Mouse (Mus musculus) ovary, postnatal 10 days (tissue): Measurements from ENCODE around the gene Kcnk2.

Source experiments
- DNase-seq: peaks from one replicate; pipeline ENCODE4 v3.0.0; 2022; ENCODE audit warnings: low spot score

The Kcnk2 gene

DNA sequence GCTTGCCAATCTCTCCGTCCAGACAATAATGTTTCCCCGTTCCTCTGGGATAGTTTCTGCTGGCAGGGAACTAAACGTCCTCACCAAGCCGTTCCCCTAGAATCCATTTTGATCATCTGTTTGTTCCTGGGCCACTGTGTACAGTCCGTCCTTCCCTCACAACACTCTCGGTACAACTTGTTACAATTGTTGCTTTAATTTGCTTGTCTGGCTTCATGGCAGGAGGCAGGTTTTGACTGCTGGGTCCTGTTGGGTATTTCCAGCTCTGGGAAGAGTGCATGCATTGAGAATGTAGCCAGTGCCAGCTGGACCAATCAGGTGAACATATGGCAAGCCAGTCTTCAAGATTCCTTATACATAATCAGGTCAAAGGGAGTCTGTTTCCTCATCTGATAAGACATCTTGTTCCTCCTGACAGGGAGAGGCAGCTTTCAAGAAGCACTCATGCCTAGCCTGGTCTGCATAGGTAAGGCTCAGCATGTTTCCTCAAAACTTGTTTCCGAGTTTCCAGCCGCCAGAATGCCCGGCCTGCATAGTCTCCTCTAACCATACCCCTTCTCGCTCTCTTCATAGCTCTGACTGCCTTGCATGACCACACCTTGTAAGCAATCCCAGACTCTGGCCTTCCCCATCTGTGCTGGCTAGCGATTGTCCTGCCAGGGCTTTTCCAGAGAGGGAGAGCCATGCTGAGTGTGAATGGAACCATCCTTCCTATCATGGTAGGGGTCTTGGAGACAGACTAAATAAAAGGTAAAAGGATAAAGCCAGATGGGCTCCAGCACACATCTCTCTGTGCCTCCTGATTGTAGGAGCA is 184.1 kb downstream of the Kcnk2 start:
- no peak for DNase-seq

GRCm38 (mm10) chr1:189215131-189215530 is 186.9 kb downstream of the Kcnk2 start:
- DNase-seq, result no peak

- DNase-seq, result no peak
Measured at GRCm38 (mm10) chr1:189214477-189214876, 187.6 kb downstream of the Kcnk2 start.

DNA sequence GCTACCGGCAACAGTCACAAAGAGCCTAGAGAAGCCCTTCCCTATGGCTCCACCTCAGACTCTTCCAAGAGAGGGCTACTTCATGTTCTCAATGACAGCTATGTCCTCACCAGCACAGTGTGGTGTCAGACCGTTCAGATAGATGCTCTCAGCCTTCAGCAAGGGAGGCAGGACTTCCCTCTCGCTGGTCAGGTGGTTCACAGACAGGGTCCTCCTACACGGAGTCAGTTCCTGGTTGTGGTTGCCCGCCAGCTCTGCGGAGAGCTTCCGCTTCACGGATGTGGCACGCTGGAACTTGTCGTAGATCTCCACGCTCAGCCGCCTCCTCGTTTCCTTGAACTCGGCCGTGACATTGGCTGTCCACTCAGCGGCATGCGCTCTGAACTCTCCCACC is 192.4 kb downstream of the Kcnk2 start:
- DNase-seq, result no peak

DNA sequence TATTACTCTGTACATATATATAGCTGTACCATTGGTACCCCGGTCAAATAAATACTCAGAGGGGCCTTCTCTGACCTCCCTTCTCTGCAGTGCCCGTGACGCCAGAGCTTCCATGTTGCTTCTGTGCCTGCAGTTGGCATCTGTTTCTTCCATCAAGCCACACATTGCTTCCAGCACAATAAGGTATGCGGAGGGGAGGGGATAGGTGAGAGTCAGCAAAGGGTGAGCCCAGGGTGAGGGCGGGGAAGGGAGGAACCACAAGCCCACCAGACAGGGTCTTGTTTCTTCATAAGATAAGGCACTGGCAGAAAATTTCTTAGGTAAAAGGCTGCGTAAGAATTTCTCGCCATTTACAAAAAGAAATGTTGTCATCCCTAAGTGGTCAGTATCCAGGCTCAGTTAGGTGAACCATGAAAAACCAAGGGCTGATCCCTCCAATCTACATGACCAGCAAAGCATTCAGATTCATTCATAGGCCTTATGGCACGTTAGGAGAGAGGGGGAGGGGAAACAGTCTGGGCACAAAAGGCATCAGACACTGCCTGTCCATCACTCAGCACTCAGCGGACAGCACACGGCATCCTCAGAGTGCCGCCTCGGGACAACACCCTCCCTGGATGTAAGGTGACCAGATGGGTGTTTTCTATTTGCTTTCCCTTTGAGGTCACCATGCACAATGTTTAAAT is 192.9 kb downstream of the Kcnk2 start:
- no peak for DNase-seq

DNA sequence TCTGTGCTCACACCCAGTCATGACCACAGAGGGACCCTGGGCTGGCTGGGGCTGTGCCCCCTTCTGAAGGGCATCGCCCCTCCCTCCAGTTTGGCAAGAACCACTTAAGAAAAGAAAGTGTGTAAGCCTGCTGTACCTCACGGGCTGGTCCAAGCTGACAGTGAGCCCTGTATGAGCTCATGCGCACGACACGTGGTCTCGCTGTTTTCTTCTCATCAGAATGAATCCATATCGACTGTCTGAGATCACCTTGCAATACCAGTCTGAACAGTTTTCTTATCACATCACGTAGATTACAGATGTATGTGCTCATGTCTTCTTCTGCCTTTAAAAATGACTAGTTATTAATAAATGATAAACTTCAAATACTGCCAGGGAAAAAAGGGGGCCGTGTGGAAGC is 193.5 kb downstream of the Kcnk2 start:
- DNase-seq, result no peak

- DNase-seq, result no peak
Measured at GRCm38 (mm10) chr1:189195758-189196157, 206.3 kb downstream of the Kcnk2 start.

DNA sequence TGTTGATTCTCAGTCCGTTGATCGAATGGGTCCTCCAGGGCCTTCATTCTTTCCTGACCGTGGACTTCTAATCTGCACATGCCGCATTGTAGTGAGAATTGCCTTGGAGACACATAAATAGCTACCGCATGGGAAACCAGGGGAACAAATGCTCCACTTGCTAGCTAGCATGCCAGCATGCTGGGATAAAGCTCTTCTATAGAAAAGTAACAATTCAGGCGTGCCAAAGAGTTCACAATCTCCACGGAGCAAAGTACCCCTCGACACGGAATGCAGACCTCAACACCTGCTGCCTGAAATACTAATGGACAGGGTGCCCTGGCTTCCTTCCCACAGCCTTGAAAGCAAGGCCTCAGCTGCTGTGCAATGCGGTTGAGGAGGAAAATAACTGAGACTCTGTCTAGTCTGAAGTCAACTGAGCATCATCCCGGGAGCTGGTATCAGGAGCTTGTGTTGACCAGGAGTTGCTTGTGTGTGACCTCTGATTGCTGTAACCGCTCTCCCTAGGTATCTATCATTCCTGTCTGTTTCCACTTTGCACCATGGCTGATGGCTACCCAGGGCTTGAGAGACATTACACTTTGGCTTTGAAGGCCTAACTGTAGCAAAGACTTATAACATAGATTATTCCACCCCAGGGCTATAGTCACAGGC is 214.2 kb downstream of the Kcnk2 start:
- no peak for DNase-seq

GRCm38 (mm10) chr1:189185206-189185750 is 216.8 kb downstream of the Kcnk2 start:
- DNase-seq, result no peak

DNA sequence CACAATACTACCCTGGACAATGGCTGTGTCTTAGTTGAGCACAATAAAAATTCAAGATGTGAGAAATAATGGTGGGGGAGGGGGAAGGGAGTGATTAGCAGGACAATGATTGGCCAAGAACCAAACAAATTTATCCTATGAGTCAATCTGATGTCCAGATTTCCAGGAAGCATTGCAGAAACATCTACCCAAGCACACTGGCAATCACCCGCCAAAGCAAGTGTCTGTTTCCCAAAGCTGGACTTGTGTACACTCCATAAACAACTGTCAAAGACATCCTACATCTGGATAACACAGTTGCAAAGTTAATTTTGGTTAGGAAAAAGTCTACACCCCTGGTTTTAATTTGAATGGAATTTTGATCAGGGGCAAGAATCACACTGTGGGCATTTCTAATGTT is 224.3 kb downstream of the Kcnk2 start:
- DNase-seq, result no peak

DNA sequence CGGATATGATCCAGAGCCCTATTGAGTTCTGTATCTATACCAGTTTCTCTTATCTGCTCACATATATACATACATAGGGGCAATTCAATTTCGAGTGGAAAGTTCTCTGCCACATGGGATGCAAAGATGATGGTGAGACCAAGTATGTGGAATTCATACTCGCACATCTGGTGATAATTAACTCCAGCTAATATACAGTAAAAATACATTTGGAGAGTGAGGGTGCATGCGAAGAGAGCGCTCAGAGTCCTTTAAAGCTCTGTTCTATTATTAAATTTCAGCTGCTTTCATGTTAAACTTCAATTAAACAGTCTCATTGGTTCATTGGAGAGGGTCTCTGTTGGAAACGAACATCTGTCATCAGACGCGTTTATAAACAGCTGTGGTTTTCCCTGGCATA is 228.6 kb downstream of the Kcnk2 start:
- DNase-seq, result no peak

- no peak for DNase-seq
Measured at GRCm38 (mm10) chr1:189171138-189171537, 230.9 kb downstream of the Kcnk2 start.

DNA sequence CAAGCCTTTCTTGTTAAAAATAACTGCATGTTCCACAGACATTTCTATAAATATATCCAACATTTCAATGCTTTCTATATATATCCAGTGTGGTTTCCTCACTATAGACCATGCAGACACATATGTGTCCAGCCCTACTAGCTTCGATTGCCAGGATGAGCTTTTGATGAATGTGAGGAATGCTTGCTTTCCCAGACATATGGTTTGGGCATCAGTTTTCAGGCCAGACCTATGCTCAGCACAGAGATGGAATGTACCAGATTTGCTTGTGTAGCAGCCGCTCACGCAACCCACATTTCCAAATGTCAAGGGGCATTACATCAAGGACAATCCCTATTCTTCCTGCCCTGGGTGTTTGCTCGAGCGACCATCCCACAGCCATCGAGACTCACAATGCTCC is 236.3 kb downstream of the Kcnk2 start:
- DNase-seq, result no peak

DNA sequence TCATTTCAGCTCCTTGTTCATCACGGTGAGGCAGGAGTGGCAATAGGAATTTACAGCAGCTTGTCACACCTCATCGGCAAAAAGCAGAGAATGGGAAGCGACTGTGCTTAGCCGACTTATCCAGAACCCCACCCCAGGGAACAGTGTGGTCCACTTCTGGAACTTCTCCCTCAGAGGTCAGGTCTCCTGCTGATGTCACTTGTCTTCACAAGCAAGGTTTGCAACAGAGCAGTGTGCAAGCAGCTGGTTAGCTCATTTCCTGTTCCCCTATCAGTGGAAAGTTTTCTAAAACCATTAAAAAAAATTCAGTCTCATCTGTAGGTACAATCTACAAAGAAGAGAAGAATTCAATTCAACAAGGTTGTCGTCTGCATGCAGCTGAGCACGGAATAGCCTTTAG is 236.9 kb downstream of the Kcnk2 start:
- DNase-seq, result no peak

GRCm38 (mm10) chr1:189164721-189165120 is 237.4 kb downstream of the Kcnk2 start:
- DNase-seq, result no peak

GRCm38 (mm10) chr1:189164241-189164640 is 237.8 kb downstream of the Kcnk2 start:
- no peak for DNase-seq
